Mouse (Mus musculus) spleen, adult 2 months (tissue): ENCODE results near the gene Pip5k1a. TPM values are rescaled to one million over a fixed set of nuclear protein-coding genes. Genes with fewer than 3 reads are reported as not detected.

Source experiments
- DNase-seq, 2 experiments: peaks; one replicate each; pipeline versions ENCODE4 v3.0.0 to v3.0.0-alpha.2; 2012 to 2021; ENCODE audit warnings: low spot score in 2 of 2, low read depth in 1 of 2
- H3K27ac ChIP-seq: fragments of 200-500 bp; 2 replicates; pipeline ENCODE4 v1.5.1; 2012; ENCODE audit warnings: low read length, inconsistent platforms; ENCODE audit not compliant: insufficient read depth
- H3K27me3 ChIP-seq: fragments of 200-500 bp; 2 replicates; pipeline ENCODE4 v1.6.1; 2012; ENCODE audit warnings: mild to moderate bottlenecking, moderate library complexity, low read length, inconsistent platforms; ENCODE audit not compliant: control insufficient read depth, insufficient read depth
- H3K36me3 ChIP-seq: fragments of 200-500 bp; 2 replicates; pipeline ENCODE4 v1.6.1; 2012; ENCODE audit warnings: mild to moderate bottlenecking, low read length, inconsistent platforms; ENCODE audit not compliant: control insufficient read depth, insufficient read depth
- H3K4me1 ChIP-seq: fragments of 200-500 bp; 2 replicates; pipeline ENCODE4 v1.6.1; 2011; ENCODE audit warnings: inconsistent platforms; ENCODE audit not compliant: control insufficient read depth, insufficient read depth, insufficient read length
- H3K4me3 ChIP-seq: fragments of 200-500 bp; 2 replicates; pipeline ENCODE4 v1.5.1; 2011; ENCODE audit warnings: mild to moderate bottlenecking, inconsistent platforms; ENCODE audit not compliant: insufficient read depth, insufficient read length; ENCODE audit errors: extremely low read depth
- CTCF ChIP-seq: fragments of 200-500 bp; IDR thresholded peaks from 2 replicates; pipeline ENCODE4 v1.5.1; 2011; ENCODE audit warnings: mild to moderate bottlenecking, inconsistent platforms; ENCODE audit not compliant: insufficient read depth, insufficient read length, insufficient replicate concordance; ENCODE audit errors: extremely low read depth
- POLR2A ChIP-seq: fragments of 200-500 bp; IDR thresholded peaks from 2 replicates; pipeline ENCODE4 v1.6.1; 2011; ENCODE audit warnings: low read depth, low read length, inconsistent platforms
- WGBS: fragments of 180-500 bp; shearing (Covaris S2); methylation state at CpG from one replicate; pipeline ENCODE4 v1.1.7; 2018; 5-methylcytosine and 5-hydroxymethylcytosine counted together
- polyA plus RNA-seq: library from polyadenylated mRNA; depleted of rRNA; stranded (reverse); fragments of >200 nt; gene quantifications from 2 replicates; pipeline ENCODE4 v1.2.3, GENCODE M21; 2012; rRNA removed

The Pip5k1a gene
- polyA plus RNA-seq, 1 experiment, result 14.1 TPM

DNA sequence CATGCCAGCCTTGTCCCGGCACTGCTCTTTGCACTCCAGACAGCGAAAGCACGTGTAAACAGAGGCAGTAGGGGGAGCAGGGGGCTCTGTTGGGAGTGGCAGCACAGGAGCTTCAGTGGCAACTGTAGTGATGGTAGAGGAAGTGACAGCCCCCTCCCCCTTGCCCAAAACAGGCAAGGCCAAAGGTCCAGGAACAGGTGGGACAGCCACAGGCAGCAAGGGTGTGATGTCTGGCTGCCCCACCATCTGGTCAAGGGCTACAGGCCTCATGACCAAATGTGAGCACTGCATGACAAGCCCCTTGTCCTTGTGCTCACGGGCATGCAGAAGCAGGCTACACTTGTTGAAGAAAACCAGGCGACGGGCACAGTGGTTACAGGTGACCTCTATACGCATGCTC lies 96.3 kb downstream of the Pip5k1a start:
- no peak for DNase-seq
- no peak overlapping the region for H3K4me3 ChIP-seq
- no peak for TF ChIP-seq POLR2A
- TF ChIP-seq CTCF, result no peak
- peaks cover 45% of the 10 kb centered on the region for H3K36me3 ChIP-seq
- no peak overlapping the region for H3K27ac ChIP-seq
- 92% methylated on average over 7 of the region's 7 CpGs for WGBS
- H3K27me3 ChIP-seq, result no peaks in the 10 kb centered on the region
- peaks cover 10% of the 10 kb centered on the region; the same call in 1 of the 2 replicates for H3K4me1 ChIP-seq

Other genes starting within 250 kb of the Pip5k1a start
- 117 and 140 TPM in 2 replicates for gene Psmb4, start 220.0 kb downstream of the Pip5k1a start, polyA plus RNA-seq
- gene Selenbp1, start 173.9 kb downstream of the Pip5k1a start, polyA plus RNA-seq, result 34.9 and 35.4 TPM in 2 replicates
- gene Rfx5, start 152.9 kb downstream of the Pip5k1a start, polyA plus RNA-seq, result 23.9 and 26.4 TPM in 2 replicates
- 30.2 and 31.7 TPM in 2 replicates for gene Pi4kb, start 132.2 kb downstream of the Pip5k1a start, polyA plus RNA-seq
- gene Zfp687, start 91.5 kb downstream of the Pip5k1a start, polyA plus RNA-seq, result 18.5 and 21.0 TPM in 2 replicates
- gene Psmd4, start 64.3 kb downstream of the Pip5k1a start, polyA plus RNA-seq, result 90.5 and 108 TPM in 2 replicates
- 36.3 and 44.6 TPM in 2 replicates for gene Vps72, start 4.1 kb upstream of the Pip5k1a start, polyA plus RNA-seq
- 0.69 and 0.91 TPM in 2 replicates for gene Tmod4, start 17.5 kb upstream of the Pip5k1a start, polyA plus RNA-seq
- gene Scnm1, start 27.1 kb upstream of the Pip5k1a start, polyA plus RNA-seq, result 25.2 and 29.4 TPM in 2 replicates
- gene Lysmd1, start 27.2 kb upstream of the Pip5k1a start, polyA plus RNA-seq, result 4.7 and 5.3 TPM in 2 replicates
- 89.1 and 132 TPM in 2 replicates for gene Tnfaip8l2, start 35.4 kb upstream of the Pip5k1a start, polyA plus RNA-seq
- gene Sema6c, start 53.5 kb upstream of the Pip5k1a start, polyA plus RNA-seq, result 2.2 TPM in 2 replicates
- gene Gabpb2, start 111.0 kb upstream of the Pip5k1a start, polyA plus RNA-seq, result 17.0 and 17.1 TPM in 2 replicates
- gene Cdc42se1, start 121.8 kb upstream of the Pip5k1a start, polyA plus RNA-seq, result 91.5 and 94.1 TPM in 2 replicates
- gene Mllt11, start 125.2 kb upstream of the Pip5k1a start, polyA plus RNA-seq, result 15.5 and 16.2 TPM in 2 replicates
- 0.18 and 0.52 TPM in 2 replicates for gene Gm128, start 134.7 kb upstream of the Pip5k1a start, polyA plus RNA-seq
- gene Bnipl, start 144.3 kb upstream of the Pip5k1a start, polyA plus RNA-seq, result 0.07 TPM in 1 of 2 replicates, not detected in the other
- gene Mindy1, start 174.4 kb upstream of the Pip5k1a start, polyA plus RNA-seq, result 44.8 and 51.0 TPM in 2 replicates
- 7.7 and 8.9 TPM in 2 replicates for gene Prune1, start 175.1 kb upstream of the Pip5k1a start, polyA plus RNA-seq
- 2.6 and 2.7 TPM in 2 replicates for gene Anxa9, start 200.2 kb upstream of the Pip5k1a start, polyA plus RNA-seq
- 95.7 and 101 TPM in 2 replicates for gene Cers2, start 207.9 kb upstream of the Pip5k1a start, polyA plus RNA-seq